Mouse (Mus musculus) liver, embryonic 12.5 days (tissue): ENCODE measurements around the gene Smg5. TPM values are rescaled to one million over a fixed set of nuclear protein-coding genes. Genes with fewer than 3 reads are reported as not detected.
"Not testable (repeated sequence)": the region's sequence is repeated elsewhere in the genome, so short reads cannot be mapped to it uniquely, and the experiment has no call there.

ENCODE experiments used
- ATAC-seq: fragments of 200-750 bp; cut with Nextera tagmentation; 2 replicates; pipeline ENCODE4 v1.8.0; 2017; ENCODE audit warnings: moderate number of reproducible peaks, mild to moderate bottlenecking, moderate library complexity
- H3K27ac ChIP-seq: fragments of 300-500 bp; sonication (generic); 2 replicates; pipeline ENCODE4 v1.5.1; 2016; ENCODE audit warnings: mild to moderate bottlenecking
- H3K27me3 ChIP-seq: fragments of 300-500 bp; sonication (generic); replicated peaks from 2 replicates; pipeline ENCODE4 v1.6.1; 2016; ENCODE audit warnings: mild to moderate bottlenecking, moderate library complexity
- H3K36me3 ChIP-seq: fragments of 300-500 bp; sonication (generic); 2 replicates; pipeline ENCODE4 v1.6.1; 2016; ENCODE audit warnings: mild to moderate bottlenecking, moderate library complexity
- H3K4me1 ChIP-seq: fragments of 300-500 bp; sonication (generic); 2 replicates; pipeline ENCODE4 v1.6.1; 2016
- H3K4me2 ChIP-seq: fragments of 300-500 bp; sonication (generic); 2 replicates; pipeline ENCODE4 v1.6.1; 2016; ENCODE audit warnings: mild to moderate bottlenecking, moderate library complexity
- H3K4me3 ChIP-seq: fragments of 300-500 bp; sonication (generic); 2 replicates; pipeline ENCODE4 v1.5.1; 2016; ENCODE audit warnings: mild to moderate bottlenecking, moderate library complexity
- H3K9ac ChIP-seq: fragments of 300-500 bp; sonication (generic); 2 replicates; pipeline ENCODE4 v1.6.1; 2016; ENCODE audit warnings: mild to moderate bottlenecking, moderate library complexity
- H3K9me3 ChIP-seq: fragments of 300-500 bp; sonication (generic); replicated peaks from 2 replicates; pipeline ENCODE4 v1.6.1; 2016; ENCODE audit warnings: mild to moderate bottlenecking, moderate library complexity
- WGBS: fragments of 180-500 bp; shearing (Covaris S2); methylation state at CpG from one replicate; pipeline ENCODE4 v1.1.7; 2016; ENCODE audit not compliant: insufficient replicate concordance; 5-methylcytosine and 5-hydroxymethylcytosine counted together
- polyA plus RNA-seq: library from polyadenylated mRNA; unstranded; fragments of >200 nt; fragmentation: Nextera tagmentation; extraction: Ambion mirVana; gene quantifications from 2 replicates; pipeline ENCODE4 v1.2.1, GENCODE M21; 2016

Smg5 gene
- polyA plus RNA-seq, result 56.1 and 58.8 TPM in 2 replicates

DNA sequence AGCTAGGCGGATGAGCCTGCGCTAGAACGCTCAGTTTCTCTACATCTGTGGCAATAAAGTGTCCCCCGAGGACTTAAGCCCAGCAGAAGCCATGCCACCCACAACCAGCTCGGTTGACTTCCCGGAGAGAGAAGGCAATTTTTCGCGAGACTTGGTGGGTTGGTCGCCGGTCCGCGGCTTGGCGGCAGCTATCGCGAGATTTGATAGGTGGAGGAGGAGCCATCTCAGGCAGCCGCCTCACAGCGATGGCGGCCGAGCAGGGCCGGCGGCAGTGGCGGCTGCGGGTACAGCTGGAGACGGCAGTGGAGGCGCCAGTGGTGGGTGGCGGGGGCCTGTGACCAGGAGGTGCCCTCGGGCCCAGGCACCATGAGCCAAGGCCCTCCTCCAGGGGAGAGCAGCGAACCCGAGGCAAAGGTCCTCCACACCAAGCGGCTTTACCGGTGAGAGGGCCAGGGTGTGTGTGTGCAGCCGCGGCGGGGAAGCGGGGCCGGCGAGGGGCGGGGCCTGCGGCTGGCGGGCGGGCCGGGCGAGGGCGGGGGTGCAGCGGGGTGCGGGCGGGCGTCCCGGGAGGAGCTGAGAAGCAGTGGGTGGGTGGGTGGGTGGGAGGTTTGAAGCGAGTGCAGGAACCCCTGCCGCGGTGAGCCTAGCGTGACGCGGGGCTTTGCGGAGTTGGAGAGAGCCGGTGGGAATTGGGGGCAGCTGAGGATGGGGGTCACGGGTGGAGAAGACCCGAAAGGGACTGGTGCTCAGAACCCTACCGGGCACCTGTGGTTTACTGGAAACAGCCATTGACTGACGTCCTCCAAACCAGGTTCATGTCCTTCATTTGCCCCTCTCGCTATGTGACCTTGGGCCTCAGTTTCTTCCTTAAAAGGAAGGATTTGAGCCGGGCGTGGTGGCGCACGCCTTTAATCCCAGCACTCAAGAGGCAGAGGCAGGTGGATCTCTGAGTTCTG is at the start of gene Smg5, which contains the start of gene Tmem79:
Gene Smg5, plus strand, starts transcription at position 203 of the 956 bp plus-strand sequence.
Gene Tmem79, minus strand, starts transcription at position 91 of the 956 bp plus-strand sequence.
- Histone ChIP-seq H3K4me1 (peaks cover 66% of the 10 kb centered on the region), H3K27me3 (peaks cover 6% of the 10 kb centered on the region; the same call in 1 of the 2 replicates), H3K9ac (peak within 1 kb of the TSS; percentile 89), H3K9me3 (no peaks in the 10 kb centered on the region), H3K27ac (peak within 1 kb of the TSS; percentile 96), H3K4me3 (peak within 1 kb of the TSS; percentile 80), H3K4me2 (peak within 1 kb of the TSS; percentile 81), H3K36me3 (peaks cover 18% of the 10 kb centered on the region)
- 1% methylated on average over 56 of the region's 66 CpGs for WGBS
- peak; percentile 88 for ATAC-seq

- H3K27me3 ChIP-seq, result no peaks in the 10 kb centered on the region
- no peaks in the 10 kb centered on the region for H3K9me3 ChIP-seq
- no peak within 1 kb of the TSS for H3K4me2 ChIP-seq
- H3K4me3 ChIP-seq, result no peak within 1 kb of the TSS
- no peak for ATAC-seq
- WGBS, result 89% methylated on average over 4 of the region's 4 CpGs
- H3K36me3 ChIP-seq, result peaks cover 7% of the 10 kb centered on the region; the same call in 1 of the 2 replicates
- H3K27ac ChIP-seq, result no peak within 1 kb of the TSS
- H3K9ac ChIP-seq, result no peak within 1 kb of the TSS
- H3K4me1 ChIP-seq, result no peaks in the 10 kb centered on the region
Measured at GRCm38 (mm10) chr3:88287110-88287509, 49.0 kb upstream of the Smg5 start, which contains the start of gene Gm38392. Gene Gm38392, minus strand, starts transcription at chr3:88287210.

GRCm38 (mm10) chr3:88288133-88288713 is 47.8 kb upstream of the Smg5 start:
- ATAC-seq, H3K27ac ChIP-seq, H3K9me3 ChIP-seq, H3K27me3 ChIP-seq, H3K4me3 ChIP-seq, H3K9ac ChIP-seq, H3K4me2 ChIP-seq, H3K4me1 ChIP-seq, H3K36me3 ChIP-seq: not testable (repeated sequence)
- WGBS, result 67% methylated on average over 10 of the region's 10 CpGs

DNA sequence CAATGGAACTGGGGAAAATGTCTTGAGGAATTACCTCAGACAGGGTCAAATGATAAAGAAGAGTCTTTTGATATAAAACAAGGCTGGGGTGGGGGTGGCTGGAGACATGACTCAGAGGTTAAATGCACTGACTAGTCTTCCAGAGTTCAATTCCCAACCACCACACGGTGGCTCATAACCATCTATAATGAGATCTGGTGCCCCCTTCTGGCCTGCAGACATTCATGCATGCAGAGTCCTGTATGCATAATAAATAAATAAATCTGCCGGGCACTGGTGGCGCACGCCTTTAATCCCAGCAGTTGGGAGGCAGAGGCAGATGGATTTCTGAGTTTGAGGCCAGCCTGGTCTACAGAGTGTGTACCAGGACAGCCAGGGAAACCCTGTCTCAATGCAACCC is 44.1 kb upstream of the Smg5 start:
- no peak for ATAC-seq

DNA sequence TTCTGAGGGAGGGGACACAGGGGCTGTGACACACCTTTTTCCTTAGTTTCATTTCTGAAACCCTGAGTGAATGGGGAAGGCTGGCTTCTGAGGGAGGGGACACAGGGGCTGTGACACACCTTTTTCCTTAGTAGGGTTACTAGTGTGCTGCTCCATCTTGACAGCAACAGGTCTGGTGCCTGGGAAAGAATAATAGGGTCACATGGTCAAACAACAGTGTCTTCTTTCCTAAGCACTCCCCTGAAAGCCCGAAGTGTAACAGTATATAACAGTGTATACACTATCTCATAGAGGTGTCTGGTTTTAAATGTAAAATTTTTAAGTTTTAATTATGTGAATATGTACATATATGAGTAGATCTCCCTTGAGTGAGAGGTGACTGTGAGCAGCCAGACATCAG is 40.8 kb upstream of the Smg5 start:
- not testable (repeated sequence) for ATAC-seq, H3K27me3 ChIP-seq, H3K9me3 ChIP-seq
- Histone ChIP-seq H3K4me3 (peak overlapping the region; percentile 72), H3K27ac (0 out of 2 replicates have a peak overlapping the region, but pooled peaks have one; percentile 94), H3K4me2 (peak overlapping the region; percentile 76), H3K9ac (peak overlapping the region; percentile 71), H3K36me3 (peaks cover 20% of the 10 kb centered on the region), H3K4me1 (peaks cover 27% of the 10 kb centered on the region)
- 68% methylated on average over 1 of the region's 1 CpGs for WGBS

More for the DNA sequence above, 44.1 kb upstream of the Smg5 start:
- 51% methylated on average over 4 of the region's 4 CpGs for WGBS
- Histone ChIP-seq H3K27ac (no peak overlapping the region), H3K9me3 (no peaks in the 10 kb centered on the region), H3K4me2 (no peak overlapping the region), H3K36me3 (no peaks in the 10 kb centered on the region), H3K4me3 (no peak overlapping the region), H3K4me1 (peaks cover 8% of the 10 kb centered on the region), H3K27me3 (no peaks in the 10 kb centered on the region), H3K9ac (no peak overlapping the region)

GRCm38 (mm10) chr3:88296110-88296560 is 39.9 kb upstream of the Smg5 start:
- Histone ChIP-seq H3K27me3 (no peaks in the 10 kb centered on the region), H3K4me1 (peaks cover 27% of the 10 kb centered on the region), H3K9me3 (no peaks in the 10 kb centered on the region), H3K27ac (peak overlapping the region; percentile 94), H3K36me3 (peaks cover 29% of the 10 kb centered on the region), H3K9ac (peak overlapping the region; percentile 71), H3K4me3 (peak overlapping the region; percentile 72), H3K4me2 (peak overlapping the region; percentile 76)
- under 1% methylated on average over 12 of the region's 12 CpGs for WGBS
- no peak for ATAC-seq

- peak within 1 kb of the TSS; percentile 94 for H3K27ac ChIP-seq
- peaks cover 35% of the 10 kb centered on the region for H3K36me3 ChIP-seq
- ATAC-seq, result peak; percentile 97
- H3K27me3 ChIP-seq, result no peaks in the 10 kb centered on the region
- peak within 1 kb of the TSS; percentile 79 for H3K4me2 ChIP-seq
- WGBS, result under 1% methylated on average over 44 of the region's 44 CpGs
- H3K9me3 ChIP-seq, result no peaks in the 10 kb centered on the region
- peaks cover 27% of the 10 kb centered on the region for H3K4me1 ChIP-seq
- peak within 1 kb of the TSS; percentile 72 for H3K4me3 ChIP-seq
- peak within 1 kb of the TSS; percentile 80 for H3K9ac ChIP-seq
Measured at GRCm38 (mm10) chr3:88296561-88297318, 39.3 kb upstream of the Smg5 start, which contains the start of the genes Tsacc and Cct3. Gene Tsacc, minus strand, starts transcription at chr3:88296999. Gene Cct3, plus strand, starts transcription at chr3:88297116.

DNA sequence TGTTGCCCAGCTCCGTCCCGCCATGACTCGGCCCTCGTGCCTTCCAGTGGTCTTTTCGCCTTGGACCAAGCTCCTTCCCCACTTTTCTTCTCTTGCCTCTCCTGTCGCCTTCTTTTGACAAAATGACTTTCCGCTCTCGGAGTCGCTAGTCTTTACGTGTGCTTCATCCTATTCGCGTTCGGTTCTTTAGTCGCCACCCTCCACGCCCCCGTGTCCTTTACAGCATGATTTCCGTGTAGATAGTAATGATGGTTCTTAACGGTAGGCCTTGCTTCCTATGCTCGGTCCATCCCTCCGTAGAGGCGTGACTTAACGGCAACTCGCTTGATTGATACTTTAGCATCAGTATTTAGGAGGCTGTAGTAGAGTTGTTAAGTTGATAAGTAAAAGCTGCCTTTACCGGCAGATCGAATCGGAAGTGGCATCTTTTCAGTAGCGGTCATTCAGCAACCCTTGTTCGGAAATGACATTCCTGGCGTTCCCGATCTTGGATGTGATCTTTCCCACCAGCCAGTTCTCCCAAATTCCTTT is 38.7 kb upstream of the Smg5 start:
- H3K4me2 ChIP-seq, result peak overlapping the region; percentile 79
- peak overlapping the region; percentile 94 for H3K27ac ChIP-seq
- no peak for ATAC-seq
- no peaks in the 10 kb centered on the region for H3K9me3 ChIP-seq
- H3K27me3 ChIP-seq, result no peaks in the 10 kb centered on the region
- H3K36me3 ChIP-seq, result peaks cover 41% of the 10 kb centered on the region
- peak overlapping the region; percentile 80 for H3K9ac ChIP-seq
- WGBS, result under 1% methylated on average over 30 of the region's 30 CpGs
- peaks cover 27% of the 10 kb centered on the region for H3K4me1 ChIP-seq
- H3K4me3 ChIP-seq, result peak overlapping the region; percentile 72

- Histone ChIP-seq H3K4me3 (peak overlapping the region; percentile 72; the same call in 1 of the 2 replicates), H3K9ac (no peak overlapping the region), H3K4me1 (peaks cover 27% of the 10 kb centered on the region), H3K4me2 (peak overlapping the region; percentile 79), H3K9me3 (no peaks in the 10 kb centered on the region), H3K27me3 (no peaks in the 10 kb centered on the region), H3K36me3 (peaks cover 58% of the 10 kb centered on the region), H3K27ac (no peak overlapping the region)
- no peak for ATAC-seq
- 23% methylated on average over 1 of the region's 1 CpGs for WGBS
Measured at GRCm38 (mm10) chr3:88299172-88299571, 36.9 kb upstream of the Smg5 start.

GRCm38 (mm10) chr3:88324951-88325405 is 11.1 kb upstream of the Smg5 start, which contains the start of gene Glmp:
Gene Glmp, plus strand, starts transcription at chr3:88325023.
- Histone ChIP-seq H3K27me3 (no peaks in the 10 kb centered on the region), H3K4me1 (peaks cover 15% of the 10 kb centered on the region), H3K9me3 (no peaks in the 10 kb centered on the region), H3K9ac (peak within 1 kb of the TSS; percentile 82), H3K4me3 (peak within 1 kb of the TSS; percentile 76), H3K4me2 (peak within 1 kb of the TSS; percentile 83), H3K27ac (peak within 1 kb of the TSS; percentile 61), H3K36me3 (peaks cover 68% of the 10 kb centered on the region)
- peak; percentile 82 for ATAC-seq
- WGBS, result 1% methylated on average over 10 of the region's 10 CpGs

GRCm38 (mm10) chr3:88328956-88329355 is 7.1 kb upstream of the Smg5 start:
- Histone ChIP-seq H3K4me1 (peaks cover 23% of the 10 kb centered on the region), H3K4me3 (no peak overlapping the region), H3K4me2 (no peak overlapping the region), H3K9me3 (no peaks in the 10 kb centered on the region), H3K36me3 (peaks cover 48% of the 10 kb centered on the region), H3K27me3 (peaks cover 6% of the 10 kb centered on the region; the same call in 1 of the 2 replicates), H3K27ac (no peak overlapping the region), H3K9ac (no peak overlapping the region)
- WGBS, result 63% methylated on average over 5 of the region's 5 CpGs
- no peak for ATAC-seq
